Mouse (Mus musculus): ENCODE data around the gene Chn1.

The Chn1 gene

DNA sequence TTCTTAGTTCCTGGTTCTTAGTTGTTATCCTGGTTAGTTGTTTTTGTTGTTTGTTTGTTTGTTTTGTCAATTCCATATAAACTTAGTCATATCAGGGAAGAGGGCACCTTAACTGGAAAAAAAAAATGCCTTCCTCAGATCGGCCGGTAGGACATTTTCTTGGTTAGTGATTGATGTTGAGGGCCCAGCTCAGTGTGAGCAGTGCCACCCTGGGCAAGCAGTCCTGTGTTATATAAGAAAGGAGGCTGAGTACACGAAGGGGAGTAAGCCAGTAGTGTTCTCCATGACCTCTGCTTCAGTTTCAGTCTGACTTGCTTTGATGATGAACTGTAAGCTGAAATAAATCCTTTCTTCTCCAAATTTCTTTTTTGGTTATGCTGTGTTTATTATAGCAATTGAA is 138.8 kb downstream of the Chn1 start:
- no peak for DNase-seq (ENCODE audit: low read depth, low spot score)

DNA sequence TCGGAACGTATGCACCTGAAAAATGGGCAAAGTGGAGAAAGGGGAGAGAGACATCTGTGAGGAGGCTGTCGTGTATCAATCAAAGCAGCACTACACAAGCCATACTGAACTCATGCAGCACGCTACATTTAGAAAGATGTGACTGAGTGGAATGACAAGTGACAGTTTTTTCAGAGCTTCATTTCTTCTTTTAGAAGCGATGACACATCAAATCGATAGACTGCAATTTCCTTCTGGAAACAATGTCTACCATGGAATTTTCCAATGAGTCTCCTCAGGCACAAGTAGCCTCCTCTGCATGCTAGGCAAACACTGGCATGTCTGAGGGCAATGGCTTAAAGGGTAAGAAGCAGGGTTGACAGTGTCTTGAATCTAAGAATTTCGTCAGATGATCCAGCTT is 143.3 kb downstream of the Chn1 start:
- peak; percentile 66 for DNase-seq (ENCODE audit: low read depth, low spot score)

DNA sequence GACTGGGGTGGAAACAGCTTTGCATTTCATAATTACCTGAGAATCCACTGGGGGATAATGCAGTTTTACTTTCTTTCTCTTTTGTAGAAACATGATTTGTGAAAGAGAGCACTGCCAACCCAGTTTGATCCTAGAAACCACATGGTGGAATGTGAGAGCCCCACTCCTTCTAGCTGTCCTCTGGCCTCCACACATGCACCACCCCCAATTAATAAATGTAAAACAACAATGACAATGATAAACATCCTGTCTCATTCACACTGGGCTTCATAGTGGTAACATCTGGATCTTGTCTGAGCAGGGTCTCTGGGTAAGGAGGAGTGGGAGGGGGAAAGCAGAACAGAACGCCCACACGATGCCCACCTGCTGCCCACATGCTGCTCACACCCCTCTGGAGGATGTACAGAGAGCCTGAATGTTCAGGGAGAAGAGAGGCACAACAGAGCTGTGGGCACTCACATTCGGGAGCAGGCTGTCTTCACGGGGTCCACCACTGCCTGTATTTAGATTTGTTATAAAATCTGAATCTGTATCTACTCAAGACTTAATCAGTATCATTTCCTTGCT is 156.6 kb downstream of the Chn1 start:
- DNase-seq (ENCODE audit: low read depth, low spot score): no peak

DNA sequence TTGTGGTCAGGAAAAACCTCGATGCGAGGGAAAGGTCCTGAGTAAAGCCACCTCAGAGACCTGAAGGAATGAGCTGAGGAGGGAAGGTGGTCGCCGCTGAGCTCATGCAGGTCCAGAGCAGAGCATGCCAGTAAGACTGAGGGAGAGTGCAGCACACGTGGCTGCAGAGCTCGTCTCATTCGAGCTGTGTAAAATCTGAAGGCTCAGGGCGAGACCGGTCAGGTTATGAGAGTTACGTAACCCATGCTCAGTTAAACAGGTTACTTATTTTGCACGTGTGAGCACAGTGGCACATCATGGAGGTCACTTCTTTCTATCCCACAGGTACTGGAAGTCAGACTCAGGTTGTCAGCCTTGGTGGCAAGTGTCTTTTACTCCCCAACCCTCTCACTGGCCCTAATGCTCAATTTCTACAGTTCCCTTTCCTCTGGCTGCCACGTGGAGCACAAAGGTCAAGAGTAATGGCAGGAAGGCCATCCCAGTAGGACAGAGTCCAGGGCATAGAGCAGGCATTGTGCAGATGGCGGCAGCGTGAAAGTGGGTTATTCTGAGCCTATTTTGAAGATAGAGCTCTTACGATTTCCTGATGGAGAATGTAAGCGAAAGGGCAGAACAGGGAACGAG is 158.6 kb downstream of the Chn1 start:
- no peak for DNase-seq (ENCODE audit: low read depth, low spot score)

DNA sequence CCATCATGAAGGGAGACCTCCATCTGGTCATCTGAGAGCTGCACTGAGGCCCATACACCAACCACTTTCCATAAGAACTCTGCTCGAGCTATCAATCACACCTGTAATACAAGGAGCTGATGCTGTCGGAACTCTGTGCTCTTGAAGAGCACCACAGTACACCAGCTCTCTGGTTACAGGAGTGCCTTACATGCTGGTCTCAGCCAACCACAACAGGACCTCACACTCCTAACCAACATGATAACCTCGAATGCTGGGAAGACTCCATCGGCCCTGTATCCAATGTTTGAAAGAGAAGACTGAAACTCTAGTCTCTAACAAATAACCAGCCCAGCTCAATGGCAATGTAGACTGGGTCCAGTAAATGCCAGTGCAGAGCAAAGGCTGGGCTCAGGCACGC is 159.7 kb downstream of the Chn1 start:
- DNase-seq (ENCODE audit: low read depth, low spot score): no peak

DNA sequence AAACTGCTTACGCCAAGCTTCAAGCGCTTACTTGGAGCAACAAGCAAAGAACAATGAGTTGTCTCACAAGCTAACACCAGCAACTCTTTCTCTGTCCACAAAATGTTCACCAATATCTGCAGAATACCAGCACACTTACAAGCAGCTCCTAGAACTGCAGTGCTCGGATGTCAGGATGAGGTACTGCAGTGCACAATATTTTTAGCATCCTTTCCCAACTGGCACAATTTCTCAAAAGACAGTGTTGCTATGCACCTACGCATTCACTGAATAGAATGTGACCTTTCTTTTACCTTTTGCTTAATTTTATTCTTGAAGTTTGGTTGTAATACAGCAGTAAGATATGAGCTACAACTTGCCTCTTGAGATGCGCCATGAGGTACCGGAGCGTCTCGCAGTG is 160.8 kb downstream of the Chn1 start:
- DNase-seq (ENCODE audit: low read depth, low spot score): peak; percentile 79

DNA sequence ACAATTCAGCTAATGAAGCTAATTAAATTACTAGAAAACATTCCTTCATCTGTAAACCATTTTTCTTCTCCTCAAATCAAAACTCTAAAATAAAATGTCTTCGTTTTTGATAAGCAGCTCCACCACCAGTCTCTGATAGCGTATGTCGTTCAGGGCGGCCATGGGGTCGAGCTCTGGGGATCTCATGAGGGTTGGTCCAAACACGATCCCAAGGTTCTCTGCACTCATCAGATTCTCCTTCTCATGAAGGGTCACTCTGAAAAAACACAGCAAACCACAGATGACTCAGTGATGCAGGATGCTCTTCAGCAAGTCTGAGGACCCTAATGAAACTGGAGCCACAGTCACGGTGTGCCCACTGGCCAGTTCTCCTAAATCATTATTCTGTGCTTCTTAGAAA is 162.2 kb downstream of the Chn1 start:
- DNase-seq (ENCODE audit: low read depth, low spot score): no peak

DNA sequence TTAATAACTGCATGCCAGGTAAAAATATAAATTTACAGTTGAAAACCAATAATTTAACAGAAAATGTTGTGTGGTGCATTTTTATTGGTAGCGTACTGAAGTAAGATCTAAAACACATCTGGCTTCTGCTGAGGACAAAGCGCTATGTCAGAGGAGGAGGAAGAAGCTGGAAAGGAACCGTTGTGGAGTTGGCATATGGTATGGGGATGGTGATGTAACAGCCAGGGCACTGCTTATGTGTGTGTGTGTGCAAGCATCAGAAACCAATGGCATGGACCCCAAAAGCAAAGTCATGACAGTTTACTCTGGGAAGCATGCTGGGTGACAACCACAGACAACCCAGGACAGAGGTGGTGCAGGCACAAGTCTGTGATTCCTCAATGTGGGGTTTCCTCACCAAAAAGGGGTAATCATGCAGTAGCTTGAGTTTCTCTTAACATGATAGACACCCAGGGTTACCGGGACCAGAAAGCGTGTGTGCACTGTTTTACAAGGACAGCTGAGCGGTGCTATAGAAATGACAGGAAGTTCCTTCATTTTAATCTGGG is 162.7 kb downstream of the Chn1 start:
- peak; percentile 59 for DNase-seq (ENCODE audit: low read depth, low spot score)

DNA sequence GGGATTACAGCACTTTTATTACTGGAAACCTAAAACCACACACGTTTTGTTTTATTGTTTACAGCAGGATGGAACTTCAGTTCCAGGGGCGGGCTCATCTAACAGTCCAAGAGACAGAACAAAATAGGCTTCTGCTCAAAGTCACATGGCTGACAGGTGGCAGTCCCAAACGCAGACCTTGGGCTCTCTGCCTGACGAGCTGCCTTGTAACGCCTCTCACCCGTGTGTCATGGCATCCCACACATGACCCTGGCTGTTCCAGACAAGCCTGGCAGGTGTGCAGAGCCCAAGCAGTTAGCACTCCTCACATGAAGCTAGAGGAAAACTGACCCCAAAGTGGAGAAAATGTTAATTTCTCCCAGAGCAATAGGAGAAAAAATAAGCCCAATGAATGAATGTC is 163.3 kb downstream of the Chn1 start:
- peak; percentile 63 for DNase-seq (ENCODE audit: low read depth, low spot score)

DNA sequence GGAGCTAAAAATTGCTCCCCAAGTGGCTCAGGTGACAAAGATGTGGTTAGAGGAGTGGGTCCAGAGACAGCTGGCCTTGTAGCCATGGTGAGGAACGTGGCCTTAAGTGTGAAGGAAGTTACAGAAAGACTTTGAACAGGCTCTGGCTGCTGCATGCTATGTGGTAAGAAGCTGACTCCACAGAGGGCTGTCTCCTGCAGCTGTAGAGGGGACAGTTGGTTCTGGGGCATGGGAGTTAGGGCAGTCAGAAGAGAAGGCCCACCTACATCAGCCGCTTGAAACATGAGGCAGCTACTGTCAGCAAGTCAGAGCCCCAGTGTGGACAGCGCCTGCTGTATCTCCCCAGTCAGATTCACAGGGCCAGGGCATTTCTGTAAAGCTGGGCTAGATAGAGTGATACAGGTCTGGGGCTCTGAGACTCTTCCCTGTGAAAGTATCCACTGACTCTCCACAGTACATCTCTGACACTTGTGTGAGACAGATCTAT is 165.4 kb downstream of the Chn1 start:
- no peak for DNase-seq (ENCODE audit: low read depth, low spot score)

DNA sequence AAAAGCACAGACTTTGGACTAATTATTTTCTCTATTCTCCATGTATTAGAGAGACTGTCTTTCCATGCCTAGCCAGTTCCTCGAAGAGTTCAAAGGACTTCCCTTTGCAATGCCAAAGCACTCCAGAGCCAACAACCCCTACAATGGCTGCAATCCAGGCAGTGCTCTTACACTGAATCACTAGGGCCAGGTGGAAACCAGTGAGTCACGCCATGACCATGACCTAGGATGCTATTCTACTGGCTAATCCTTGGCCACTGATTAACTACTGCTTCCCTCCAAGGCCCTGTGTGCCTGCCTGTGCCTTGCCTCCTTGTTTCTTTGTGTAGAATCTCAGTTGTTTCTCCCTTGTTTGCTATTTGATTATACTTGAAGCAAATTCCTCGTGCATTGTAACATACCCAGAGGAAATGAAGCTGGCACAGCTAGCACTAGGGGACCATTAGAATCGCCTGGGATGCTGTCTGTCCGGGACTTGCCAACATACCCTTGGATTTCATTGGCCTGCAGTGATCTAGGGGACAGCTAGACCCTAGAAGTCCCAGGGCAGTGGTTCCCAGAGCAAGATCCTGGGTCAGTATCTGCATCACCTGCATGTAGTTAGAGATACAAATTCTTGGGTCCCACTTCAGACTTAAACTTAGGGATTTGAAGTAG is 166.0 kb downstream of the Chn1 start:
- DNase-seq (ENCODE audit: low read depth, low spot score): peak; percentile 31

DNA sequence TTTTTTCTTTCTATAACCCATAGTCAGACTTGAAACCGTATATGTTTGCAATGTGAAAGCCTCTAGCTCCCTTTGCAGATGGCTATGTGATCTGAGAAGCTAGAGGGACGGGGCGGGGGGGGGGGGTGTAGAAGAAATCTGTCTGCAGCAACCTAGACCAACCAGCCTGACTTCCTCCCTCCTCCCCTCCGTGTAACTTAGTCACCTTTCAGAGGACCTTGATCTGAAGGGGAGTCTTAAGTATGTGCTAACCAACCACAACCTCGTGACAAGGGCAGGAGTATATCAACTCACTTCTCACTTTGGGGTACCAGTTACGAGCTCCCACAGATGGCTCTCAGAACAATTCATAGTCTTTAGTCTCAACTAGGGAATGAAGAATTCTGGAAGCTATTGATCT is 166.8 kb downstream of the Chn1 start:
- DNase-seq (ENCODE audit: low read depth, low spot score): no peak

DNA sequence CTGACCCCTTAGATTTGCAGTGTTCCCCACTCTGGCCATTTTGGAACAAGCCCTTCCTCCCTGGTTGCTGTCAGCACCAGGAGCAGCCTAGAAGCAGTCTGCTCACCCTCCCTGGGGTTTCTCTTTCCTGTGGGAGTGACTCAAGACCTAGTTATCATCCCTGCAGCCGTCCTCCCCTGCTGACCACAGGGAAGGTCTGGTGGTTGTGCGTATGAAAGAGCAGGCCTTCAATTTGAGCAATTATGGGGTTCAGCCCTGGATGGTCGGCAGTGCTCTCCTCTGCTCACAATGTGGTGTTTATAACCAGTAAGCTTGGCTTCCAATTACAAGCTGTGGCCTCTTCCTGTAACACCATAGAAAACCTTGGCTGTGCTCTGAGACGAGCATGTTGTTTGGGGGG is 167.5 kb downstream of the Chn1 start:
- DNase-seq (ENCODE audit: low read depth, low spot score): peak; percentile 56

DNA sequence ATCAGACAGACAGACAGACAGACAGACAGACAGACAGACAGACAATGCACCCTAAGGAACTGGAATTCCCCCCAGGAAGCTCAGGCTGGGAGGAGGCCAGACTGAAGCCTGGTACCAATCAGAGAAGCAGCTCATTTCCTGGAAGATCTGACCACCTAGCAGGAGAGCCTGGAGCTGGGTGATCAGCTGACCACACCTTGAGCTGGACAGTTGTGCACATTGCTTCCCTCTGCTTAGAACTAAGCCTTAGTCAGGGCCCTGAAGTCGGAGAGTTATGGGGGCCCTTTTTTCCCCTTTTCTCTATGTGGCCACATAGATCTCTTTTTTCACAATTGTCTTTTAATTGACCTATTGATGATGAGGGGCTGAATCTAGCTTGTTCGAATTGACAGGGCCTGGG is 168.0 kb downstream of the Chn1 start:
- DNase-seq (ENCODE audit: low read depth, low spot score): no peak

DNA sequence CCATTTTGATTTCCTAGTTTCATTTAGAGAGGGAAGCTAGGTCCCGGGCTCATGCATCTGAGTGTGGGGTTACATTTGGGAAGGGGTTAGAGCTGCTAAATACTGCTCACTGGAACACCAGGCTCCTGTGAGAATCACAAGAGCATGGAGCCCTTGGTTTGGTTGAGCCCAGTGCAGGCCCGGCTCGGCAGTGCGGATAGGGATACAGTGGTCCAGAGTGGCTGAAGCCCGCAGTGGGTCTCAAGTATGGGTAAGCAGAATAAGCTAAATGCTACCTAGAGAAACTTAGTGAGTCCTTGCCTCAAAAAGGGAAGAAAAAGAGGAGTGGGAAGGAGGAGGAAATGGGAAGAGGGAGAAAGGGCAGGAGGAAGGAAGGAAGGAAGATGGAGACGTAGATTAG is 168.5 kb downstream of the Chn1 start:
- no peak for DNase-seq (ENCODE audit: low read depth, low spot score)

DNA sequence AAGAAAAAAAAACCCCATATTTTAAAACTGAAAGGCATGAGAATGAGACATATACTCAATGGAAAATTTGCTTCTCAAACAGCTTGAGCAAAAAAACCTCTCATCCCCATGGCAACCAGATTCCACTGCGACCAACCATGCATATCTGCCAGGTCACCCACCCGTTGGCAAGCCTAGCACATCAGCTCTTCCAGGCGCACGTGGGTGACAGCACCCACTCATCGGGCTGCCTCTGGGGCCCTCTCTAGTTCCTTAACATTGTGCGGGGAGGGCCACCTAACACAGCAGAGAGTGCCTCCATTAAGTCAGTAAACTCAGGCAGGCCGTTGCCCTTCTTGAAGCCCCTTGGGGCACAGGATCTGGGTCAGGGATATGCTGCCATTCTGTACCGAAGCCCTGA is 170.1 kb downstream of the Chn1 start:
- DNase-seq (ENCODE audit: low read depth, low spot score): peak; percentile 97

DNA sequence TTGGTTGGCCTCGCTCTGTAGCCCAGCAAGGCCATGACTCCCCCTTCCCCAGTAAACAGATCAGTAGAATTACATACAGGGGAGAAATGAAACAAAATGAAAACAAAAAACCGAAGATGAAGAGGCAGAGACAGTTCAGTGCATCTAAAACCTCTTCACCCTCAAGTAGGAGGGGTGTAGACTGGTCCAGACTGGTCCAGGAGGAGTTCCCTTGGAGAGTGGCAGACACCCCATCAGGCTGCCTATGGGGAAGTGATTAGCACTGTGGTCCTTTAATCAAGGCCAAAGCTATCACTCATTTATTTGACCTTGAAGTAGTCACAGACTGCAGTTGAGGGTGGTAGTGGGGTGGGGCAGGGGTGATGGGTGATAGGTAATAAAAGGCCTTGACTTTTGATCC is 170.6 kb downstream of the Chn1 start:
- no peak for DNase-seq (ENCODE audit: low read depth, low spot score)

DNA sequence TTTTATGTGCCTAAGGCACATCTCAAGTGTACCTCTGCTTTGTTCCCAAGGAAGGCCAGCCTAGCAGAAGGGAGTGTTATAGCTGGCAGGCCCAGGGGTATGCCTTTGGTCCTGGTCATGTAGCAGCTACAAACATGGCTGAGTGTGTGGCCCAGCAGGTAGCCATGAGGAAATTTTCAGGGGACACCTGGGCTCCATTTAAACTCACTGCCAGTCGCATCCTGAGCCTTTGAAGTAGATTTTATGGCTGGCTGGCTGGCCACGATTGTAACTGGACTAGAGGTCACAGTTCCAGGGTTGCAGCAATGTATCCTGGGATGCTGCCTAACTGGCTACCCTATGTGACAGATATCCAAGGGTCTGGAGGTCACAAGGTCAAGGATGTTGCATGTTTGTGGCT is 174.5 kb downstream of the Chn1 start:
- DNase-seq (ENCODE audit: low read depth, low spot score): no peak

DNA sequence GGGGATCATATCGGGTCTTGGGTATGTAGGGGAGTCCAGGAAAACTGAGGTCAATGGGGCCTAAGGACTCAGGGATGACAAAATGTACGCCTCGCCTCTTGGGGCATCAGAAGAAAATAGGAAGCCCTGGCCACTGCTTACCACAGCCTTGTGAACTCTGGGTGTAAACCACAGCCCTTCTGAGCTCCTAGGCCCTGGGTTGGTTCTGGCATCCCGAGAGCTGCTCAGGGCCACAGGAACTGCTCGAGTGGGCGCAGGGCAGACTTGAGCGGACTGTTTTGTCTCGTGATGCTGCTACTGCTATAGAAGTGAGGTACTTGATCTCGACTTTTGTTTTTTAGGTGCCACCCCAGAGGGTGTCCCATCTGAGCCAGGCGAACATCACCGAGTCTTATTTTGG is 177.4 kb downstream of the Chn1 start:
- no peak for DNase-seq (ENCODE audit: low read depth, low spot score)

DNA sequence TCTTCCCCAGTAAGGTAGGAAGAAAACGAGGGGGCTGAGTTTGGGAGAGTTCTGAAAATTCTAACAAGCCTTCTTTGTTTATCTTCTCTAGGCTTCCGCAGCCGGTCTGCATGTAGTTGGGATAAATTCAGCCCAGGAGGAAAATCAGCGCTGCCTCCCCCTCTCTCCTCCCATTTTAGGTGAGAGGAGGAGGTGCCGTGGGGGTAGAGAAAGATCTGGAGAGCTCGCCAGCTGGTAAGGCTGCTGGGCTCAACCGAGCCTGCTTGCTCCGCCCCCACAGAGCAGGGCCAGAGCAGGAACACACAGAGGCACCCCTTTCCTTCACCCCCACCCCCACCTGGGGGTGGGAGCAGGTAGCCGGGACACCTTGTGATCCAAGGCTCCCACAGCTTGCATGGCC is 178.4 kb downstream of the Chn1 start:
- peak; percentile 96 for DNase-seq (ENCODE audit: low read depth, low spot score)

DNA sequence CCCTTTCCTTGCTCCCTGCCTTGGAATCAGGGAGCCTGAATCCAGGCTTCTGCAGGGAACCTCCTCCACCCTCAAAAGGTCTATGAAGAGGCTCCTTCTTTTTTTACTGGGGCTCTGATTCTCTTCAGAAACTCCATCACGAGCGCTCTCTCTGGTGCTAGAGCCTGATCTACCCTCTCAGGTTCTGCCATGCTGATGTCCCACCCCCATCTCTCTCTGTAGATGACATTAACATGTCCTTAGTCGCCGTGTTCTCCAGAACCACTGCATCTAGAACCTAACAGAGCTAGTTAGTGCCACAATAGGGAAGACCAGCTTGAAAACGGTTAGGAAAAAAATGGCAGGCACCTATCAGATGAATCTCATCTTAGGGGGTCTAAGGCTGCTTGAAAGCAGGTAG is 178.8 kb downstream of the Chn1 start:
- DNase-seq (ENCODE audit: low read depth, low spot score): peak; percentile 60

DNA sequence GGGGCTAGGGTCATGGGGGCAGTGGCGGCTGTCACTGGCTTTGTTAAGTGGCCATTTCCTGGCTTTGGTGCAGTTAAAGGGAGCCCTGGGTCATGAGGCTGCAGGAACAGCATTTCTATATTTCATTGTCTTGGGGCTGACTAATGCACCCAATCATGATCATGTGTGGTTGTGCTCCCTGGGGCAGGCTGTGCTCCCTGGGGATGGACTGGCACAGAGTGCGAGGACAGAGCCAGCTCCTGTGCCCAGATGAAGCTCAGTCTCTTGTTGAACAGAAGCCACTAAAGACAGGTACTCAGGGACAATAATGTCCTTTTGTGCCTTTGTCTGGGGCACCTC is 182.1 kb downstream of the Chn1 start:
- no peak for DNase-seq (ENCODE audit: low read depth, low spot score)
